9 mouse cellular contexts compared by ENCODE assay signal in genomic region chr2:113469096-113469883, GRCm38 (mm10).
DNase-seq lines count a peak whose midpoint lies in the region; ATAC-seq and TF ChIP-seq lines count a peak whose summit lies in the region.
"Had no signal": no experiment of that assay in that cellular context is flagged by ENCODE, and none has a peak within 500 bp of the region (broad histone marks: within the 10 kb centered on the region; RNA-seq: fewer than 3 reads in every experiment).

No protein-coding gene starts in this region.

- no peak overlapping the region for H3K4me2 ChIP-seq in neural tube, embryonic 15.5 days
- H3K4me2 ChIP-seq: hindbrain, embryonic 15.5 days had no signal

- WGBS in neural tube, embryonic 15.5 days, result 45% methylated on average over 3 of the region's 3 CpGs
- 16% methylated on average over 3 of the region's 3 CpGs for WGBS in small intestine, adult 2 months

- no peak overlapping the region for H3K4me3 ChIP-seq in neural tube, embryonic 15.5 days (replicated peaks)
- H3K4me3 ChIP-seq in small intestine, adult 2 months (ENCODE audit: low read depth, low read length), result no peak overlapping the region
- H3K4me3 ChIP-seq: hindbrain, embryonic 15.5 days had no signal

- H3K4me1 ChIP-seq in neural tube, embryonic 15.5 days, result no peaks in the 10 kb centered on the region
- H3K4me1 ChIP-seq in small intestine, adult 2 months (ENCODE audit: control insufficient read depth, insufficient read depth, insufficient read length, low read length), result no peaks in the 10 kb centered on the region
- H3K4me1 ChIP-seq: hindbrain, embryonic 15.5 days had no signal

- H3K9me3 ChIP-seq in neural tube, embryonic 15.5 days (replicated peaks), result no peaks in the 10 kb centered on the region
- H3K9me3 ChIP-seq: hindbrain, embryonic 15.5 days had no signal

- no peak overlapping the region for H3K27ac ChIP-seq in neural tube, embryonic 15.5 days (replicated peaks)
- peak overlapping the region; percentile 38; the same call in 1 of the 2 replicates for H3K27ac ChIP-seq in small intestine, adult 2 months (ENCODE audit: insufficient read depth, low read depth, low read length)
- H3K27ac ChIP-seq: hindbrain, embryonic 15.5 days had no signal

- no peak for TF ChIP-seq POLR2A in small intestine, adult 2 months (IDR thresholded peaks at IDR 0.05; ENCODE audit: low read depth, low read length)

- peak; percentile 60; the same call in 1 of the 2 replicates for TF ChIP-seq CTCF in small intestine, adult 2 months (IDR thresholded peaks at IDR 0.05; ENCODE audit: extremely low read depth, insufficient read length, insufficient replicate concordance, low read depth, low read length)

- H3K36me3 ChIP-seq in neural tube, embryonic 15.5 days, result no peaks in the 10 kb centered on the region
- H3K36me3 ChIP-seq in small intestine, adult 2 months (ENCODE audit: control insufficient read depth, insufficient read depth, low read length), result no peaks in the 10 kb centered on the region; the same call in 1 of the 2 replicates
- H3K36me3 ChIP-seq: hindbrain, embryonic 15.5 days had no signal

- DNase-seq in frontal cortex, postnatal 14 days (ENCODE audit: low spot score in 2 of 2), result no peak
- DNase-seq in neural tube, embryonic 10.5 days (ENCODE audit: extremely low spot score, low spot score), result peak; percentile 18
- DNase-seq in c-Kit-positive CD71-positive TER-119-positive erythroid progenitor cells, embryonic 14.5 days (ENCODE audit: low spot score), result peak; percentile 9
- DNase-seq in kidney, adult 8-10 months, result peak; percentile 11 to 13
- no peak for DNase-seq in urinary bladder, postnatal 10 days (ENCODE audit: low spot score)

- peak; percentile 76 for ATAC-seq in frontal cortex, adult (ENCODE audit: low TSS enrichment)
- no peak for ATAC-seq in neural tube, embryonic 15.5 days (ENCODE audit: low FRiP score)

- H3K9ac ChIP-seq in neural tube, embryonic 15.5 days (replicated peaks), result no peak overlapping the region
- H3K9ac ChIP-seq: hindbrain, embryonic 15.5 days had no signal

- no peaks in the 10 kb centered on the region for H3K27me3 ChIP-seq in neural tube, embryonic 15.5 days (replicated peaks)
- H3K27me3 ChIP-seq in small intestine, adult 2 months (ENCODE audit: control insufficient read depth, insufficient read depth, low read length), result no peaks in the 10 kb centered on the region
- H3K27me3 ChIP-seq: hindbrain, embryonic 15.5 days had no signal

Comparison
In these comparisons a context has a peak if more than half of its experiments do, and no peak if none do; other contexts are left out.
1. DNase-seq: peak in neural tube, embryonic 10.5 days (single experiment), c-Kit-positive CD71-positive TER-119-positive erythroid progenitor cells, embryonic 14.5 days (single experiment) and kidney, adult 8-10 months (2 of 2); none in frontal cortex, postnatal 14 days (0 of 2) and urinary bladder, postnatal 10 days (single experiment).